Mouse (Mus musculus) ES-E14 (cell line): ENCODE measurements at regions not wholly inside any gene's neighbourhood (a gene's known extent, or its start where the extent isn't known, plus 50 kb on each side); places are given as distances from the start of the nearest gene placed in this dataset.

ENCODE experiments used
- CHD2 ChIP-seq: IDR thresholded peaks from 2 replicates; pipeline ENCODE4 v1.6.1; 2014; ENCODE audit warnings: mild to moderate bottlenecking, low read depth, low read length, inconsistent platforms
- MAFK ChIP-seq: IDR thresholded peaks from 2 replicates; pipeline ENCODE4 v1.6.1; 2014; ENCODE audit warnings: mild to moderate bottlenecking, low read depth, low read length, inconsistent platforms; ENCODE audit not compliant: insufficient read depth

- TF ChIP-seq CHD2: no peak
- TF ChIP-seq MAFK: no peak
Observed at GRCm38 (mm10) chr7:96051631-96052030, 119.4 kb upstream of the Tenm4 start.
